Mouse (Mus musculus) midbrain, embryonic 12.5 days (tissue): ENCODE measurements at regions not wholly inside any gene's neighbourhood (a gene's known extent, or its start where the extent isn't known, plus 50 kb on each side); places are given as distances from the start of the nearest gene placed in this dataset.

Source experiments
- ATAC-seq: fragments of 200-750 bp; cut with Nextera tagmentation; 2 replicates; pipeline ENCODE4 v1.8.0; 2017; ENCODE audit warnings: low read depth, moderate TSS enrichment, moderate library complexity; ENCODE audit not compliant: low FRiP score
- H3K27ac ChIP-seq: fragments of 300-500 bp; sonication (generic); replicated peaks from 2 replicates; pipeline ENCODE4 v1.5.1; 2016; ENCODE audit warnings: mild to moderate bottlenecking
- H3K27me3 ChIP-seq: fragments of 300-500 bp; sonication (generic); 2 replicates; pipeline ENCODE4 v1.6.1; 2016; ENCODE audit warnings: mild to moderate bottlenecking
- H3K36me3 ChIP-seq: fragments of 300-500 bp; sonication (generic); 2 replicates; pipeline ENCODE4 v1.6.1; 2016
- H3K4me1 ChIP-seq: fragments of 300-500 bp; sonication (generic); 2 replicates; pipeline ENCODE4 v1.6.1; 2016
- H3K4me2 ChIP-seq: fragments of 300-500 bp; sonication (generic); replicated peaks from 2 replicates; pipeline ENCODE4 v1.6.1; 2016; ENCODE audit warnings: mild to moderate bottlenecking, moderate library complexity
- H3K4me3 ChIP-seq: fragments of 300-500 bp; sonication (generic); 2 replicates; pipeline ENCODE4 v1.5.1; 2016; ENCODE audit warnings: mild to moderate bottlenecking
- H3K9ac ChIP-seq: fragments of 300-500 bp; sonication (generic); replicated peaks from 2 replicates; pipeline ENCODE4 v1.6.1; 2016; ENCODE audit warnings: mild to moderate bottlenecking, moderate library complexity
- H3K9me3 ChIP-seq: fragments of 300-500 bp; sonication (generic); 2 replicates; pipeline ENCODE4 v1.6.1; 2016; ENCODE audit warnings: mild to moderate bottlenecking
- WGBS: fragments of 180-500 bp; shearing (Covaris S2); methylation state at CpG from one replicate; pipeline ENCODE4 v1.1.7; 2016; 5-methylcytosine and 5-hydroxymethylcytosine counted together

GRCm38 (mm10) chr11:19264798-19265671 is 246.2 kb upstream of the Meis1 start:
- Histone ChIP-seq H3K4me1 (no peaks in the 10 kb centered on the region), H3K9ac (no peak overlapping the region), H3K27me3 (no peaks in the 10 kb centered on the region), H3K27ac (no peak overlapping the region), H3K4me3 (no peak overlapping the region), H3K36me3 (no peaks in the 10 kb centered on the region), H3K9me3 (no peaks in the 10 kb centered on the region), H3K4me2 (no peak overlapping the region)
- ATAC-seq, result peak; percentile 58; the same call in 1 of the 2 replicates
- 76% methylated on average over 18 of the region's 18 CpGs for WGBS

GRCm38 (mm10) chr11:19265672-19265972 is 246.8 kb upstream of the Meis1 start:
- H3K4me2 ChIP-seq, result no peak overlapping the region
- no peak for ATAC-seq
- H3K4me1 ChIP-seq, result no peaks in the 10 kb centered on the region
- no peaks in the 10 kb centered on the region for H3K36me3 ChIP-seq
- no peak overlapping the region for H3K4me3 ChIP-seq
- no peaks in the 10 kb centered on the region for H3K9me3 ChIP-seq
- no peak overlapping the region for H3K27ac ChIP-seq
- no peak overlapping the region for H3K9ac ChIP-seq
- no peaks in the 10 kb centered on the region for H3K27me3 ChIP-seq
- 77% methylated on average over 3 of the region's 3 CpGs for WGBS

GRCm38 (mm10) chr11:19290971-19291370 is 272.2 kb upstream of the Meis1 start:
- peaks cover 6% of the 10 kb centered on the region for H3K4me1 ChIP-seq
- no peak overlapping the region for H3K4me2 ChIP-seq
- H3K27ac ChIP-seq, result no peak overlapping the region
- WGBS, result 77% methylated on average over 6 of the region's 6 CpGs
- H3K9ac ChIP-seq, result no peak overlapping the region
- no peak for ATAC-seq
- H3K9me3 ChIP-seq, result no peaks in the 10 kb centered on the region
- 0 out of 2 replicates have a peak, but pooled peaks cover 9% of the 10 kb centered on the region for H3K27me3 ChIP-seq
- H3K4me3 ChIP-seq, result no peak overlapping the region
- H3K36me3 ChIP-seq, result no peaks in the 10 kb centered on the region

- Histone ChIP-seq H3K27me3 (no peaks in the 10 kb centered on the region), H3K9ac (no peak overlapping the region), H3K4me2 (no peak overlapping the region), H3K36me3 (no peaks in the 10 kb centered on the region), H3K9me3 (no peaks in the 10 kb centered on the region), H3K27ac (no peak overlapping the region), H3K4me1 (no peaks in the 10 kb centered on the region), H3K4me3 (no peak overlapping the region)
- 90% methylated on average over 1 of the region's 1 CpGs for WGBS
- ATAC-seq, result no peak
Measured at GRCm38 (mm10) chr11:19299411-19299810, 280.6 kb upstream of the Meis1 start.

GRCm38 (mm10) chr11:19306687-19307086 is 287.9 kb upstream of the Meis1 start:
- no peak for ATAC-seq
- WGBS, result 90% methylated on average over 5 of the region's 5 CpGs

GRCm38 (mm10) chr11:19330685-19331239 is 312.0 kb upstream of the Meis1 start:
- H3K27ac ChIP-seq, result no peak overlapping the region
- H3K4me1 ChIP-seq, result no peaks in the 10 kb centered on the region
- ATAC-seq, result no peak
- no peak overlapping the region for H3K4me3 ChIP-seq
- H3K9me3 ChIP-seq, result no peaks in the 10 kb centered on the region
- H3K9ac ChIP-seq, result no peak overlapping the region
- 45% methylated on average over 2 of the region's 3 CpGs for WGBS
- H3K4me2 ChIP-seq, result no peak overlapping the region
- no peaks in the 10 kb centered on the region for H3K27me3 ChIP-seq
- H3K36me3 ChIP-seq, result no peaks in the 10 kb centered on the region

More at GRCm38 (mm10) chr11:19306687-19307086, 287.9 kb upstream of the Meis1 start:
- H3K9me3 ChIP-seq, result no peaks in the 10 kb centered on the region
- no peak overlapping the region for H3K4me3 ChIP-seq
- no peaks in the 10 kb centered on the region for H3K36me3 ChIP-seq
- no peaks in the 10 kb centered on the region for H3K27me3 ChIP-seq
- no peaks in the 10 kb centered on the region for H3K4me1 ChIP-seq
- H3K9ac ChIP-seq, result no peak overlapping the region
- H3K27ac ChIP-seq, result no peak overlapping the region
- H3K4me2 ChIP-seq, result no peak overlapping the region

GRCm38 (mm10) chr11:19332274-19332673 is 313.5 kb upstream of the Meis1 start:
- no peaks in the 10 kb centered on the region for H3K9me3 ChIP-seq
- no peak overlapping the region for H3K4me3 ChIP-seq
- no peak overlapping the region for H3K27ac ChIP-seq
- H3K27me3 ChIP-seq, result no peaks in the 10 kb centered on the region
- H3K9ac ChIP-seq, result no peak overlapping the region
- H3K4me2 ChIP-seq, result no peak overlapping the region
- no peaks in the 10 kb centered on the region for H3K4me1 ChIP-seq
- ATAC-seq, result no peak
- no peaks in the 10 kb centered on the region for H3K36me3 ChIP-seq

GRCm38 (mm10) chr11:19332727-19333126 is 313.9 kb upstream of the Meis1 start:
- no peaks in the 10 kb centered on the region for H3K36me3 ChIP-seq
- no peaks in the 10 kb centered on the region for H3K27me3 ChIP-seq
- no peak overlapping the region for H3K4me3 ChIP-seq
- no peak for ATAC-seq
- H3K4me1 ChIP-seq, result no peaks in the 10 kb centered on the region
- H3K4me2 ChIP-seq, result no peak overlapping the region
- H3K9ac ChIP-seq, result no peak overlapping the region
- no peak overlapping the region for H3K27ac ChIP-seq
- 69% methylated on average over 1 of the region's 1 CpGs for WGBS
- H3K9me3 ChIP-seq, result no peaks in the 10 kb centered on the region

GRCm38 (mm10) chr11:19333908-19334487 is 315.2 kb upstream of the Meis1 start:
- Histone ChIP-seq H3K36me3 (no peaks in the 10 kb centered on the region), H3K27me3 (no peaks in the 10 kb centered on the region), H3K4me2 (no peak overlapping the region), H3K27ac (no peak overlapping the region), H3K4me1 (no peaks in the 10 kb centered on the region), H3K9ac (no peak overlapping the region), H3K9me3 (no peaks in the 10 kb centered on the region), H3K4me3 (no peak overlapping the region)
- ATAC-seq, result no peak
- 94% methylated on average over 1 of the region's 1 CpGs for WGBS

GRCm38 (mm10) chr11:19335384-19335783 is 316.6 kb upstream of the Meis1 start:
- no peak overlapping the region for H3K9ac ChIP-seq
- WGBS, result 91% methylated on average over 3 of the region's 3 CpGs
- H3K27me3 ChIP-seq, result no peaks in the 10 kb centered on the region
- ATAC-seq, result no peak
- no peaks in the 10 kb centered on the region for H3K9me3 ChIP-seq
- H3K27ac ChIP-seq, result no peak overlapping the region
- H3K4me3 ChIP-seq, result no peak overlapping the region
- no peaks in the 10 kb centered on the region for H3K36me3 ChIP-seq
- H3K4me2 ChIP-seq, result no peak overlapping the region
- H3K4me1 ChIP-seq, result no peaks in the 10 kb centered on the region

- Histone ChIP-seq H3K9me3 (no peaks in the 10 kb centered on the region), H3K4me2 (no peak overlapping the region), H3K9ac (no peak overlapping the region), H3K36me3 (no peaks in the 10 kb centered on the region), H3K4me1 (no peaks in the 10 kb centered on the region), H3K27ac (no peak overlapping the region), H3K4me3 (no peak overlapping the region), H3K27me3 (no peaks in the 10 kb centered on the region)
- no peak for ATAC-seq
- 94% methylated on average over 7 of the region's 7 CpGs for WGBS
Measured at GRCm38 (mm10) chr11:19339721-19340317, 321.0 kb upstream of the Meis1 start.

GRCm38 (mm10) chr11:19340889-19341288 is 322.1 kb upstream of the Meis1 start:
- H3K4me1 ChIP-seq, result no peaks in the 10 kb centered on the region
- no peak for ATAC-seq
- WGBS, result 84% methylated on average over 5 of the region's 5 CpGs
- no peaks in the 10 kb centered on the region for H3K9me3 ChIP-seq
- no peaks in the 10 kb centered on the region for H3K36me3 ChIP-seq
- no peak overlapping the region for H3K9ac ChIP-seq
- H3K27me3 ChIP-seq, result no peaks in the 10 kb centered on the region
- no peak overlapping the region for H3K27ac ChIP-seq
- no peak overlapping the region for H3K4me3 ChIP-seq
- no peak overlapping the region for H3K4me2 ChIP-seq
